Comparison of ENCODE assay signal across 9 mouse cellular contexts in the genomic region with DNA sequence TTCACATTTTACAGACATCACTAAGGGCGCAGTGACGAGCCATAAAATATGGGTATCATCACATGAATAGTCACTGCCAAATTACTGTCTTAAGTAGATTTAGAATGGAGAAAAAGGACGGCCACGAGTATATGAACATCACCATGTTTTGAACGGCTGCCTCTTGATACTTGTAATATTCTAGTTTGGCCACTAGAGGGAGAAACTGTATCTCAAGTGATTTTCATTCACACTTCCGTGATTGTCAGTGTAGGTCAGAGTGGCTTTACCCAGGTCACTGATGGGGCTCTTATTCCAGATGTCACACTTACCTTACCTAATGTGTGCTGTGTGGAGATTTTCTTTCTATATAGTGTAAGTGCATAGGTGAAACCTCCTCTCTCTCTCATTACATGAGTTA. TPM values are rescaled to one million over a fixed set of nuclear protein-coding genes. Genes with fewer than 3 reads are reported as not detected.
DNase-seq lines count a peak whose midpoint lies in the region; ATAC-seq and TF ChIP-seq lines count a peak whose summit lies in the region.
"Had no signal": no experiment of that assay in that cellular context is flagged by ENCODE, and none has a peak within 500 bp of the region (broad histone marks: within the 10 kb centered on the region; RNA-seq: fewer than 3 reads in every experiment).

No protein-coding gene starts in this region.

- 6% methylated on average over 6 of the region's 6 CpGs for WGBS in liver, adult 2 months
- WGBS in liver, embryonic 11.5 days, result 12% methylated on average over 6 of the region's 6 CpGs

- H3K79me2 ChIP-seq in liver, adult 2 months (ENCODE audit: control insufficient read depth, insufficient read depth, low read length), result peaks cover 13% of the 10 kb centered on the region; the same call in 1 of the 2 replicates

- peak; percentile 82 for DNase-seq in cerebellum, adult 9-10 months
- DNase-seq in cerebellum, adult 18-20 months, result no peak
- DNase-seq in liver, adult 2 months (ENCODE audit: extremely low read depth, low read depth, low spot score), result peak; percentile 73
- DNase-seq in liver, embryonic 11.5 days (ENCODE audit: low spot score), result no peak
- peak; percentile 79 for DNase-seq in naive thymus-derived CD4-positive, alpha-beta T cell, adult 2 months (ENCODE audit: low read depth)
- no peak for DNase-seq in adrenal gland, postnatal 4 days (ENCODE audit: low spot score in 2 of 2)
- DNase-seq in right cerebral cortex, adult 18-20 months, result no peak

- H3K27me3 ChIP-seq in liver, adult 2 months (ENCODE audit: control insufficient read depth, insufficient read depth, low read length), result no peaks in the 10 kb centered on the region
- H3K27me3 ChIP-seq in liver, embryonic 11.5 days (replicated peaks; ENCODE audit: control insufficient read depth, insufficient read depth, low read length), result no peaks in the 10 kb centered on the region
- H3K27me3 ChIP-seq: embryonic facial prominence, embryonic 13.5 days had no signal

- H3K9ac ChIP-seq in liver, adult 2 months (ENCODE audit: low read depth, low read length), result no peak overlapping the region
- no peak overlapping the region for H3K9ac ChIP-seq in liver, embryonic 11.5 days (ENCODE audit: low read depth, low read length)
- H3K9ac ChIP-seq: embryonic facial prominence, embryonic 13.5 days had no signal

- H3K4me2 ChIP-seq in liver, embryonic 11.5 days, result no peak overlapping the region
- H3K4me2 ChIP-seq: embryonic facial prominence, embryonic 13.5 days had no signal

- no peak for ATAC-seq in liver, embryonic 11.5 days (replicated peaks; ENCODE audit: low FRiP score)
- peak; percentile 37 for ATAC-seq in common myeloid progenitor, adult 5-6 weeks (replicated peaks; ENCODE audit: low read depth, poor library complexity, severe bottlenecking)

- peaks cover 11% of the 10 kb centered on the region for H3K4me1 ChIP-seq in liver, adult 2 months (ENCODE audit: control insufficient read depth, insufficient read depth, low read length)
- no peaks in the 10 kb centered on the region; the same call in none of the 2 replicates for H3K4me1 ChIP-seq in liver, embryonic 11.5 days (replicated peaks; ENCODE audit: control insufficient read depth, insufficient read depth, low read length)

- TF ChIP-seq CTCF in liver, adult 2 months (IDR thresholded peaks at IDR 0.05; ENCODE audit: low read depth, low read length), result peak; percentile 50

- TF ChIP-seq POLR2A in liver, adult 2 months (IDR thresholded peaks at IDR 0.05; ENCODE audit: extremely low read depth, insufficient read depth, low read length), result no peak

- H3K36me3 ChIP-seq in liver, adult 2 months (ENCODE audit: control insufficient read depth, insufficient read depth, low read length), result peaks cover 9% of the 10 kb centered on the region; the same call in 1 of the 2 replicates
- H3K36me3 ChIP-seq in liver, embryonic 11.5 days (ENCODE audit: control insufficient read depth, insufficient read depth, low read length), result no peaks in the 10 kb centered on the region
- H3K36me3 ChIP-seq: embryonic facial prominence, embryonic 13.5 days had no signal

- H3K27ac ChIP-seq in liver, adult 2 months (replicated peaks; ENCODE audit: insufficient read depth, low read depth, low read length), result no peak overlapping the region
- no peak overlapping the region for H3K27ac ChIP-seq in liver, embryonic 11.5 days (ENCODE audit: low read depth, low read length)
- H3K27ac ChIP-seq: embryonic facial prominence, embryonic 13.5 days had no signal

- no peaks in the 10 kb centered on the region for H3K9me3 ChIP-seq in liver, embryonic 11.5 days (ENCODE audit: control insufficient read depth, low read length)
- H3K9me3 ChIP-seq: embryonic facial prominence, embryonic 13.5 days had no signal

- H3K4me3 ChIP-seq in liver, adult 2 months (ENCODE audit: insufficient read depth, low read depth, low read length), result no peak overlapping the region
- H3K4me3 ChIP-seq in liver, embryonic 11.5 days (ENCODE audit: low read depth, low read length), result no peak overlapping the region
- H3K4me3 ChIP-seq: embryonic facial prominence, embryonic 13.5 days had no signal

RNA-seq across cellular contexts. Expression of gene Cyp2u1, which starts 3.1 kb away (rescaled TPM):
- 6.0 and 17.4 TPM in 2 replicates for total RNA-seq in liver, adult 2 months (2014; rRNA removed)
- polyA plus RNA-seq in liver, adult 2 months (2012; rRNA removed), result 10.4 and 21.0 TPM in 2 replicates
- polyA plus RNA-seq in liver, embryonic 11.5 days (2014; fragmentation: Nextera tagmentation; extraction: Ambion mirVana), result 0.69 and 0.83 TPM in 2 replicates
- 0.23 and 0.24 TPM in 2 replicates for total RNA-seq in common myeloid progenitor, adult 5-6 weeks (2017)
- 1 to 10 TPM; 8.7 to 9.5 TPM for total RNA-seq in adrenal gland, postnatal 4 days (2021)

RNA-seq across cellular contexts. Expression of gene Hadh, which starts 28.0 kb away (rescaled TPM):
- 282 and 302 TPM in 2 replicates for total RNA-seq in liver, adult 2 months (2014; rRNA removed)
- 366 and 410 TPM in 2 replicates for polyA plus RNA-seq in liver, adult 2 months (2012; rRNA removed)
- 134 TPM in 2 replicates for polyA plus RNA-seq in liver, embryonic 11.5 days (2014; fragmentation: Nextera tagmentation; extraction: Ambion mirVana)
- 49.8 and 64.4 TPM in 2 replicates for total RNA-seq in common myeloid progenitor, adult 5-6 weeks (2017)
- 100 to 1,000 TPM; 379 to 452 TPM for total RNA-seq in adrenal gland, postnatal 4 days (2021)

Comparison
In these comparisons a context has a peak if more than half of its experiments do, and no peak if none do; other contexts are left out.
1. DNase-seq: peak in cerebellum, adult 9-10 months (single experiment), liver, adult 2 months (single experiment) and naive thymus-derived CD4-positive, alpha-beta T cell, adult 2 months (single experiment); none in cerebellum, adult 18-20 months (0 of 2), liver, embryonic 11.5 days (single experiment), adrenal gland, postnatal 4 days (0 of 2) and right cerebral cortex, adult 18-20 months (single experiment).